Mouse (Mus musculus) kidney, postnatal 4 days (tissue): ENCODE results near the gene Dock6.
"Not testable (repeated sequence)": the region's sequence is repeated elsewhere in the genome, so short reads cannot be mapped to it uniquely, and the experiment has no call there.

ENCODE experiments used
- DNase-seq, 2 experiments: peaks; one replicate each; pipeline ENCODE4 v3.0.0; 2021; ENCODE audit warnings: mixed read lengths in 2 of 2

The Dock6 gene

DNA sequence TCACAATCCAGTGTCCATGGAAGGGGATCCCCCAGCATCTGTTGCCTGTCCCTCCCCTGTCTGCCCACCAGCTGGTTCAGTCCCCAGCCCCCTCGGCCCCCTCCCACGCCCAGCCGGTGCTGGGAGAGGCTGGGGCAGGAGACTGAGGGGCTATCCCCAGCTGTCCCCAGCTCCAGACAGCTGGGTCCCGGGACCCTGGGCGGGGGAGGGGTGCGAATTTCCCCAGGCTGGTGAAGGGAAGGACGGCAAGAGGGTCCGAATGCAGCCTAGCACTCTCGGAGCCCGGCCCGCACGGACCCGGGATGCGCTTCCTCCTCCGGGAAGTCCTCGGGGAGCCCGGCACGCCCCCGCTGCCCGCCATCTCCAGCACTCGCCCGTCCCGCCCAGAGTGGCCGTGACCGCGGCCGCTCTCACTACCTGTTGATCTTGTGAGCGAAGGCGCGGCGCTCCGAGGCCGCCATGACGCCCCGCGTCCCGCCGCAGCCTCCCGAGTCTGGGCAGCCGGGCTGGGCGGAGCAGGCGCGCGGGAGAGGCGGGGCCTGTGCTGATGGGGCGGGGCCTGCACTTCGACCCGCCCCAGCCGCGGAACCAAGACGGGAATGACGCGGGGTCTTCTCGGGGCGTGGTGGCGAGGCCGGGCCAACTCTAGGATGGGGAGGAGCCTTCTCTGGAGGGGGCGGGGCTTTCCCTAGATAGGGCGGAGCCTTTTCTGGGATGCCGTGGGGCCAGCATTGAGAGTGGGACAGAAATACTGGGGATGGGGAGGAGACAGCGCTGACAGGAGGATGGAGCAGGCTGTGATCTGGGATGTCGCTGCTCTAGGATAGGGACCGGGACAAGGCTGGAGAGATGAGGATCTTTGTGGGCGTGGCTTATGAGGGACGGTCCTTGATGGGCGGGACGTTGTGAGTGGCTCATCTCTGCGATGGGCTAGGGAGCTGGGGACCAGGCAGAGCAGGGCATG lies at the start of gene Dock6:
Gene Dock6 (minus strand): TSS at position 508 of the 964 bp plus-strand sequence.
- peak; percentile 96 to 97 for DNase-seq

DNA sequence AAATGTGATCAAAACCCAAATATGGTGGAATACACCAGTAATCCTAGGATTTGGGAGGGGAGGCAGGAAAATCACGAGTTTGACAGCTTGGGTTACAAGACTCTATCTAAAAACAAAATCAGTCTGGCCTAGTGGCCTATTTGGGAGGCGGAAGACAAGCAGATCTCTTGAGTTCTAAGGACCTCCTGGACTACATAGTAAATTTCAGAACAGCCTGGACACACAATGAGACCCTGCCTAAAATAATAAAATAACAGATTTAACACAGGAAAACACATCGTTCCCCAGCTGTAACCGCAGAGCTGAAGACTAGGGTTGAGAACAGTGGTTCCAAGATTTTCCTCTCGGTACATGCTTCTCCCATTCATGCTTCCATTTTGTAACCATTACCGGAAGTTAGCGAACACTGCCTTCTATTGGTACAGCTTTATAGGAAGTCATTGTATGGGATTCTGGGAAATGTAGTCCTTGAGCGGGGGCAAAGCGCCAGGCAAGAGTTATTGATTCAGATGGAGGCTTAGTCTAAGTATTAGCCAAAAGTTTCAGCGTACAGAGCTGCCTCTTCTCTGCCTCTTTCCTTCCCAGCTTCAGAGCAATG lies 48.9 kb upstream of the Dock6 start:
- peak; percentile 71 to 76 for DNase-seq

DNA sequence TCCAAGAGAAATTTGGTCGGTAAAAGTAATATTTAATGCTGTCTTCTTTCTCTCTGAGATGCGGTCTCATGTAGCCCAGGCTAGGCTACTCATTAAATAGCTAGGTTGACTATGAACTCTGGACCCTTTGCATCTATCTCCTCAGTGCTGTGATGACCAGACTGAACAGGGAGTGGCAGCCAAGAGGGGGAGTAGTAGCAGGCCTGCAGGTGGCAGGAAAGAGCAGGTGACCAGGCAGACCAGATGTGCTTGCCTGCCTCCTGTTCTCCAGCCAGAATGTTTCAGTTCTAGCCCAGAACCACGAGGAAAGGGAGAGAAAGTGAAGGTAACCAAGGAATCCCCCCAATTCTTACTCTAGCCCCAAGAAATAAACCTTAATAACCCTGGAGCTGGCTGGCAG lies 36.8 kb upstream of the Dock6 start:
- no peak for DNase-seq

DNA sequence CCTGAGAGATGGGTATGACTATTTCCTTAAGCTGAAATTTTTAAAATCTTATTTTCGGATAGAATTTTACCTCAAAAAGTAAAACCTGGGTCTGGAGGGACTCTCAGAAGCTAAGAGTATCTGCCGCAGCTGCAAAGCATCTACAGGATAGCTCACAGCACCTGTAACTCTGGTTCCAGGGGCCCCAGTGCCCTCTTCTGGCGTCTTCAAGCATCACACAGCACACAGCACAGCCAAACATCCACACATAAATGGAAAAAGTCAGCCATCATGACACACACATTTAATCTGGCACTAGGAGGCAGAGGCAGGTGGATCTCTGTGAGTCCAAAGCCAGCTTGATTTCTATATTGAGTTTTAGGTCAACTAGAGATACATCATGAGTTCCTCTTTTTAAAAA lies 24.2 kb upstream of the Dock6 start:
- no peak for DNase-seq

DNA sequence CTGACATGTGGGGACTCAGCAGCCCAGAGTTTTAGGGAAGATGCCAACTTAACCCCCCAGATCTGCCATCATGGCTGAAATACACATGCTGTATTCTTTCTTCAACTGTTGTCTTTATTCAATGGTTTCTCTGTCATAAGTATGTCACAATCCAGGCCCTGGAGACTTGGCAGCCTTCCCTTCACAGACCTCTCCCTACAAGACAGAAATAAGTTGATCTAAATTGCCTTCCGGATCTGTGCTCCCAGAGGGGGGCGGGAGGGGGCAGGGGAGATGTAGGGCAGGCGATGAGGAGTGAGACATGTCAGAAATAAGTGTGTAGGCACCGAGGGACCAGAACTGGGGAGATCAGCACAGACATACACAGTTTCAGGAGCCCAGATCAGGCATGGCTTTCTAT lies 19.8 kb upstream of the Dock6 start:
- no peak for DNase-seq

DNA sequence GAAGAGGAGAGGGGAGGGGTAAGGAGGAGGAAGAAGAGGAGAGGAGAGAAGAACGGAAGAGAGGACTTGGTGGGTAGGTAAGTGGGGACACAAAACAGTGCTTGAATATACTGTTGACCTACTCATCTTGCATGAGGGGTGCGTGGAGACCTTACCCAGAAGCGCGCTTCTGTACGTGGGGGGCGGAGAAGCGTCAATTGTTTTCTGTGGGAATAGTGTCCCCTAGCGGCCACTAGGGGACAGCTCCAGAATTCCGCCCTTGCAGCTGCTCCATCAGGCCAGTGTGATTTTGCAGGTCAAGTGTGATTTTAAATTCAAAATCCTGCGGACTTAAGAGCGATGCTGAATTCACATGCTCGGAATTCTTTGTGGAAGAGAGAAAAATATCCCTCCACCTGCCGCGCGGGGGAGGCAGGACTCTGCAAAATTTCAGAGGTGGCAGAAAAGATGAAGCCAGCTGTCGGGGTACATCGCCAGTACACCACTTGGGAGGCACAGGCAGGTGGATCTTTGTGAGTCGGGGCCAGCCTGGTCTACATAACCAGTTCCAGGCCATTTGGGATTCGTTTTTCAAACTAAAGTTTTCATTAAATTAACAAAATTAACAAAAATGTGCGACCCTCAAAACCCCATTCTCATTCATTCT lies 18.6 kb upstream of the Dock6 start:
- peak; percentile 67 to 72 for DNase-seq

DNA sequence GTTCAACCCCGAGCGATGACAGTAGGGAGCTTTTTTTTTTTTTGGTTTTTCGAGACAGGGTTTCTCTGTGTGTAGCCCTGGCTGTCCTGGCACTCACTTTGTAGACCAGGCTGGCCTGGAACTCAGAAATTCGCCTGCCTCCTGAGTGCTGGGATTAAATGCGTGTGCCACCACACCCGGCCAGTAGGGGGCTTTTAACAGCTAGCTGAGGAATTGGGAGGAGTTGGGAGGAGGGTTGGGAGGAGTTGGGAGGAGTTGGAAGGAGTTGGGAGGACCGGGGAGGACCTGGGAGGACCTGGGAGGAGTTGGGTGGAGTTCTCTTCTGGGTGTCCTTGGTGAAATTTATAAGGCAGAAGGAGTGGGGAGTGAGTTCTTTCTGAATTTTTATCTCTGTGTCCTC lies 16.9 kb upstream of the Dock6 start:
- peak; percentile 84 to 87 for DNase-seq

DNA sequence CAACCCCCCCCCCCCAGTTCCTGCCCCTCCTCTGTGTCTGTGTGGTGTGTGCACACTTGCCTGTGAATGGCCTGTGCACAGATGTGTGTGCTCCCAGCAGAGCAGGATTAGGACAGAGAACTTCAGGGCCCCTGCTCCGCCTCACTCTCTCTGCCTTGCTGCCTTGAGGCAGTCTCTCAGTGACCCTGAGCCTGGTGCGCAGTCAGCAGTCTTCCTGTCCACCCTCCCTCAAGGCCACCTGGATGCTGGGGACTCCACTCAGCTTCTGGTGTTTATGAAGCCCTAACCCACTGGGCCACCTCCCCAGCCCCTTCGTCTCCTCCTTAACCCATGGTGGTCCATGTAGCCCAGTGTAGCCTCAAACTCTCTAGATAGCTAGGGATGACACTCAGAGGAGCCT lies 15.3 kb upstream of the Dock6 start:
- DNase-seq, result no peak

DNA sequence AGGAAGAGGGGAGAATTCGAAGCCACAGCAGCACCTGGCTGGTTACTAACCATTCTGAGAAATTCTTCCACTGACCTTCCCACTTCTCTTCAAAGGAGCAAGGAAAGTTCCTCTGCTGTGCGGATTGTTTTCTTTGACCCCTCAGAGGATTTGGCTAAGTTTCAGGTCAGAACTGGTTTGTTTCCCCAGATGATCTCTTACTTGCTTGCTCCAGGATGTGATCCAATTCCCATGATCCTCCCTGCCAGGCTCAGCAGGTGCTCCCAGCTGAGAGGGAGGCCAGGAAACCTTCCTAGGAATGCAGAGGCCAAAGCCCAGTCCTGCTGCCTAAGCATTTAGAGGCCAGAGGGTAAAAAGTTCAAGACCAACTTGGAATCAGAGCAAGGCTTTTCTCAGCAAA lies 14.2 kb upstream of the Dock6 start:
- no peak for DNase-seq

DNA sequence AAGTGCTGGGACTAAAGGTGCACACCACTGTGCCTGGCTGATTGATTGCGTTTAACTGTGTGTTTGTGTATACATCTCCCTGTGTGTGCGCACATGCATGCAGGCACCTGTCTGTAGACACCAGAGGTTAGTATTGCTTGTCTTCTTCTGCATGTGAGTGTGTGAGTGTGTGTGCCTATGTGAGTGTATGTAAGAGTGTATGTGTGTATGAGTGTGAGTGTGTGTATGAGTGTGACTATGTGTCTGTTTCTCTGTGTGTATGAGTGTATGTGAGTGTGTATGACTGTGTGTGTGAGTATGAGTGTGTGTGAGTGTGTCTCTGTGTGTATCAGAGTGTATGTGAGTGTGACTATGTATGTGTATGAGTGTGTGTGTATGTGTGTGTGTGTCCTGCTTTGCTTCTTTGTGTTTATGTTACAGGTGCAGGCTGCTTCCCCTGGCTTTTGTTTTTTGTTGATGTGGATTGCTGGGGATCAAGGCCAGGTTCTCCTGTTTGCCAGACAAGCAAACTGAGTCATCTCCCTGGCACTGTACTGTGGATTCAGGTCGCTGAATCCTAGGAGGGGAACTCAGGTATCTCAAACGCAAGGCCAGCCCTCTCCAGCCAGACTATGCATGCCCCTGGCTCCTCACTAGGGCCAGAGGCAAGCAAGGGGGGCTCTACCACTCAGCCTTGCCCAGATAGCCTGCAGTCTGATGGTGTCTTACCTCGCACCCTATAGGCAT lies 13.4 kb upstream of the Dock6 start:
- DNase-seq, result no peak

DNA sequence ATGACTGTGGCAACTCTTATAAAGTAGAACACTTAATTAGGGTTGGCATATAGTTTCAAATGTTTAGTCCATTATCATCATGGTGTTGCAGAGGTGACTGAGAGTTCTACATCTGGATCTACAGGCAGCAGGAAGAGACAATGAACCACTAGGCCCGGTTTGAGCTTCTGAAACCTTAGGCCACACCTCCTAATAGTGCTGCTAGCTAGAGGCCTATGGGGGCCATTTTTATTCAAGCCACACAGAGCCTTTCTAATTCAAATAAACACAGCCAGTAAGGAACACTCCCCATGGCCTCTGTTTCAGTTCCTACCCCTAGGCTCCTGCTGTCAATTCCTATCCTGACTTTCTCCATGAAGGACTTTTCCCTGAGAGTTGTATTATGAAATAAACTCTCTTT lies 9.7 kb upstream of the Dock6 start:
- DNase-seq, result no peak

DNA sequence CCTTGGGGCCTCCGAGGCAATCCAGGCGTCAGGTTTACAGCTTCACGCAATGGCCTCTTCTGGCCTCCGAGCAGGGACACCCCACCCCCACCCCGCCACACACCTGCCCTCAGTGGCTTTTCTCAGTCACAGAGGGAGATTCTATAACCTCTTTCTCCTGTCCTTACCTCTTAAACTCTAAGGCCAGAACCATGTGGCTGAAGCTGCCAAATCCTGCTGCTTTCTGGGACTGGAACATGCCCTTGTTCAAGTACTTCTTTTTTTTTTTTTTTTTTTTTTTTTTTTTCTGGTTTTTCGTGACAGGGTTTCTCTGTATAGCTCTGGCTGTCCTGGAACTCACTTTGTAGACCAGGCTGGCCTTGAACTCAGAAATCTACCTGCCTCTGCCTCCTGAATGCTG lies 7.9 kb upstream of the Dock6 start:
- DNase-seq, result not testable (repeated sequence)

DNA sequence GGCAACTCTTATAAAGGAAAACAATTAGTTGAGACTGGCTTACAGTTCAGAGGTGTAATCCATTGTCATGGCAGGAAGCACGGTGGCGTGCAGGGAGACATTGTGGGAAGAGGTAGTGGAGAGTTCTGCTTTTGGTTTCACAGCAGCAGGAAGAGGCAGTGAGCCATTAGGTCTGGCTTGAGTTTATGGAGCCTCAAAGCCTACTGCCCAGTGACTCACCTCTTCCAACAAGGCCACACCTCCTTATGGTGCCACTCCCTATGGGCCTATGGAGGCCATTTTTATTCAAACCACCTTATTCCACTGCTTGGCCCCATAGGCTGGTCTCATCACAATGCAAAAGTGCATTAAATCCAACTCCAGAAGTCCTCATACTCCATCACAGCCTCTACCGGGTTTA lies 7.2 kb upstream of the Dock6 start:
- no peak for DNase-seq

DNA sequence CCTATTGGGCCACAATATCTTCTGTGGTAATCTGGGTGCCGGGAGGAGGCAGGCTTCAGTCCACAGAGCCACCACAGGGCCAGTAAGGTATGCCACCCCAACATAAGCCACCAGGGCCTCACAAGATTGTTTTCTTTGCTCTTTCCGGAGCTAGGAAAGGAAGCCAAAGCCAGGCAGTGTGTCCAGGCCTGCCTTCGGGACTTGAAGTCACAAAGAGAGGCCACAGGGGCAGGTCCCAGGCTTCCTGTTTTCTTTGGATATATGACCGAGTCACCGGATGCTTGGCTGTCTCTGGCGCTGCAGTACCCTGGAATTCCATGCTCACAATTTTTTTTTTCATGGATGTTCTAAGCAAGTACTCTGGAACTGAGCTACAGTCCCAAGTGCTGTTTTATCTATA lies 5.6 kb upstream of the Dock6 start:
- DNase-seq, result peak; percentile 77 to 82

DNA sequence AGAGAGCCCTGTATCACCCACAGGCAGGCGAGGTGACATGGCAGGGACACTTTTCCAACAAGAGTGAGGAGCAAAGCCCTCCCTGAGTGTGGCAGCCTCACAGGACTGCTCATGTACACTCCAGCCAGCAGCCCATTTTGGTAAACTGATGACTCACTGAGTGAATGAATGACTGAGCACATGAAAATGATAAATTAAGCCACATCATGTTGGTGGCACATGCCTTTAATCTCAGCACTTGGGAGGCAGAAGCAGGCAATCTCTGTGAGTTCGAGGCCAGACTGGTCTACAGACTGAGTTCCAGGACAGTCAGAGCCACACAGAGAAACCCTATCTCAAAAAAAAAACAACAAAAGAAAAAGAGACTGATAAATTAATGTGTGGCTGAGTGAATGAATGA lies 5.1 kb upstream of the Dock6 start:
- DNase-seq, result no peak

DNA sequence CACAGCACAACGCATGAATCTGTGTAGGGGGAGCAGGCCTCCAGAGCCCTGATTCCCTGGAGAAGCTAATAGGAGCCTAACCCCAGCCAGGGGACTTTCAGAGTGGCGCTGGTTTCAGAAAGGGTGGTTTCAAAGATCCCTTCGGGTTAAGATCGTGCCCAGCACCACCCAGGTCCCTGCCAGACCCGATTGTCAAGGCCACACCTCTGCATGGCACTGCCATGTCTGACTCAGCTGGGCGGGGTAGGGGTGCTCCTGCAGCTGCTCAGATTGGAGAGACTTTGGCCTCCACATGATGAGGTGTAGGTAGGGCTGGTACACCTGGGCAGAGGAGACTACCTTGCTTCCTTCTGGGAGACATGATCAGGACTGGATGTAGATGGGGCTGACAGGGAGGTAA lies 2.5 kb upstream of the Dock6 start:
- no peak for DNase-seq

DNA sequence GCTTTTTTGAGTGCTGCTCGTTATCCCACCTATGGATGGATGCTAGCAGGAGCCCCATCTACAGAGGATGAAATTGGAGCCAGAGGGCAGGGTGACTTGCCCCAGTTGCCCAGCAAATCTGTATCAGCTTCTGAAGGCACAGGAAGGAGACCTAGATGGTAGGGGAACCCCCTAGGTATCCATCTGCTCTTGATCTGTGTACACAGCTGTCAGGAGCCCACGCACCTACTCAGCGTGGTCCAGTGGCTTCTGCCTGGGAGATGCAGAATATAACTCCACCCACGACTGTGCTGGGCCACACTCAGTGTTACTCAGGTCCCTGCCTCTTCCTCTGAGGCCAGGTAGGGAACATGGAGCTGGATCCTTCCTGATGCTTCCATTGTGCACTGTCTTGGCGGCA lies 1.5 kb upstream of the Dock6 start:
- no peak for DNase-seq

DNA sequence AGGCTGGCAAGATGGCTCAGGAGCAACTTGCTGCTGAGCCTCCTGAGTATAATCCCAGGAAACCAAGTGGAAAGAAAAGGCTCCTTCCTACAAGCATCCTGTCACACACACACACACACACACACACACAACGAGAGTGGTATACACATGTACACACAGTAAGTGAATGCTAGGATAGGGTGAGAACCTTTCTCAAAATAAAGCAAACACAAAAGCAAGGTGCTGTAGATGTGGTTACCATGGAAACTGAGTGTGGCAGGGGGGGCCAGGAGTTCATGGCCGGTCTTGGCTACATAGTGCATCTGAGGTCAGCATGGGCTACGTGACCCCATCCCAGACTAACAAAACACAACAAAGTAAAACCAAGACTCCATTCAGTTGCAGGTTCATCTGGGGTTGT lies 1.4 kb downstream of the Dock6 start:
- no peak for DNase-seq

DNA sequence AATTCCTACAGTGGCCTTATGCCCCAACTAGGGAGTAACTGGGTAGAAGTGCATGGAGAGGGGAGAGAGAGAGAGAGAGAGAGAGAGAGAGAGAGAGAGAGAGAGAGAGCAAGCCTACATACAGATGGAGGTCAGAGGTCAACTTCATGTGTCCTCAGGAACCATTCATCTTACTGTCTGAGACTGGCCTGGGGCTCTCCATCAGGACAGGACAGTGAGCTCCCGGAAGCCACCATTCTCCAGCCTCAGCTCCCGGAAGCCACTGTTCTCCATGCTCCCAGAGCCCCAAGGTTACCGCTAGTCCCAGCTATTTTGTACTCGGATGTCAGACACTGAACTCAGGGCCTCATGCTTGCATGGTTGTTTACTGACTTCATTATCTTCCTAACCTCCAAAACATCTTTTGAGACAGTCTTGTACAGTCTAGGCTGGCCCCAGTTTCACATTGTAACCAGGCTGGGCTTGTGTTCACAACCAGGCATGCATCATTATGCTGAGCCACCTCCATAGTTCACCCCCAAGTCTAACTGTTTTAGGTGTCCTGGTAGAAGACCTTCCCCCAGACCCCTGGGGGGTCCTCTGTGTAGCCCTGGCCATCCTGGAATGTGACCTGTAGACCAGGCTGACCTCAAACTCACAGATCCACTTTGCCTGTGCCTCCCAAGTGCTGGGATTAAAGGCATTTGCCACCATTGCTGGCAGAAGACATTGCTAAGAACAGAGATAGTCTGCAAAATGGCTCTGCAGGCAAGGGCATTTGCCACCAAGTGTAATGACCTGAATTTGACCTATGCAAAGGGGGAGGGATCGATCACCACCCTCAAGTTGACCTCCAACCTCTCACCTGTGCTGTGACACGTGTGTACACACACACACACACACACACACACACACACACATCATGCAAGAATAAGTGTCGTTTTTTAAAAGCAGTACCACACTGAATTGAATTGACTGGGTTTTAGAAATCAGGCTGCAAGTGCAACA lies 2.5 kb downstream of the Dock6 start:
- no peak for DNase-seq

DNA sequence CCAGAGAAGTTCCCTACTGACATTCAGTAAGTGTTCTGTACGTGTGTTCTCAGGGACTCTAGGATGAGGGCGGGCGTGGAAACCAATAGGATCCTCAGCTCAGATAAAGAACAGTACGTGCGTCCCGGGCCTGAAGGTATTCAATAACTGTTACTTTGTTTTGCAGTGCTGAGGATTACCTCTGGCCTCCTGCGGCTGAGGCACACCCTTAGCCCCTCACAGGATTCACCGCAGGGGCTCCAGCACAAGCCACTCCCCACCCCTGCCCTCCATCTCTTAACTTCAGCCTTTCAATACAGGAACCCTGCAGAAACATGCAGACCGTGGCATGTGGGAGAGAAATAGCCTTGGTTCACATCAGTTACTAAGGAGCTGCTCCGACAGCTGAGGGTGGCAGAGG lies 4.5 kb downstream of the Dock6 start:
- no peak for DNase-seq

DNA sequence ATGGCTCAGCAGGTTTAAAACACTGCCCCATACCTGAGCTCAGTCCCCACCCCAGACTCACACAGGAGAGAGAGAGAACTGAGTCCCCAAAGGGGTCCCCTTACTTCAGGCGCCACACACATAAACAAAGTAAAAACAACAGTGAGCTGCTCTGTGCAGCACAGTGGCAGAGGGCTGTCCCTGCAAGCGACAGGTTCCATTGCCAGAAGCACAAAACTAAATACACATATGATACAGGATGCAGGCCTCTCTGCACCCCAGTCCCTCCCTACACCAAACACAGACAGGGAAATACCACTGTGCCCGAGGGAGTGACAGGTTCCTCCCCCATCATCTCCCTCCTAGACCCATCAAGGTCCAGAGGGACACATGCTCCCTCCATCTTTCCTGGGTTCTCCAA lies 5.0 kb downstream of the Dock6 start:
- DNase-seq, result no peak

DNA sequence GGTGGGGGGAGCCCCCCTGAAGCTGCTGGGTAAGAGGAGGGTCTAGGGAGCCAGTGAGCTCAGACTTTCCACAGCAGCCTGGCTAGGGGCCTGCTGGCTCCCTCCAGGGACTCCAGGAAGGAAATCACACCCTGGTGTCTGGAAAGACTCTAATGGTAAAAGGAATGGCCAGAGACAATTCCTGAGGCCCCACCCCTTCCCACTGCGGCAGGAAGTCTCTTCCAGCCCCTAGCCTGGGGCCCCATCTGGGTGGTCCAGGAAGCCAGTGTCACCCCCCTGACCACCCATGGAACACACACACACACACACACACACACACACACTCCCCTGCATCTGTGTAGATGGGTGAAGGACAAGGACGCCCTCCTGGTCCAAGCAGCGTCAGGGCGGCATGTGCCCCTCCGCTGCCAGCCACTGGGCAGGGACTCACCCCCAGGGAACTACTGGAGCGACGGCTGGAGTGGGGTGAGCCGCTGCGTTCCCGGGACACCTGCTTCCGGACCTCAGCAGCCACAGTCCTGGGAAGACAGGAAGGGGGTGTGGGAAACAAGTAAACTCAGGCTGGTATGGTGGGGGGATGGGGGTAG lies 5.6 kb downstream of the Dock6 start:
- peak; percentile 73 to 83 for DNase-seq
